Mouse (Mus musculus) gastrocnemius, adult 18-20 months (tissue): ENCODE results near the gene Camta1. TPM values are rescaled to one million over a fixed set of nuclear protein-coding genes. Genes with fewer than 3 reads are reported as not detected.

Experiments used
- DNase-seq: peaks from one replicate; pipeline ENCODE4 v3.0.0; 2021; ENCODE audit warnings: low spot score
- total RNA-seq, 2 experiments: library from RNA; stranded (reverse); gene quantifications; 2 replicates each; pipeline ENCODE4 v1.2.3; 2021

The Camta1 gene
- total RNA-seq, 2 experiments from 2014 or later: 99.5 to 122 TPM

DNA sequence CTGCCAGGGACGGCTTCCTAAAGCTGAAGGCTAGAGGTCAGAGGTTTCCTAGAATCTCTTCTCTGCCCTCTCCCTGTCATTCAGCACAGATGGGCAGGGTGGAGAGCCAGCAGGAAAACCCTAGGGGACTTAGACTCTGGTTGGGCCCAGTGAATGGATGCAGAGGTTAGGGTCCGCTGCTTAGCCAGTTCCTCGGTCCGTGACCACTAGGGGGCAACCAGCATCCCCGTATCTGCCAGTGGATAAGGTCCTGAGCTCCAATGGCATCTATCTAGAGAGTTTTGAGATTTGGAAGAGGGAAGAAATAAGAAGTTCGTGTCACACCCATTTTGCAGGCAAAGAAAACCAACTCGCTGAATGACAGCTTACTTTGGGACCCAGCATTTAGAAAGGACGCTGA lies 251.4 kb downstream of the Camta1 start:
- DNase-seq: peak; percentile 51

DNA sequence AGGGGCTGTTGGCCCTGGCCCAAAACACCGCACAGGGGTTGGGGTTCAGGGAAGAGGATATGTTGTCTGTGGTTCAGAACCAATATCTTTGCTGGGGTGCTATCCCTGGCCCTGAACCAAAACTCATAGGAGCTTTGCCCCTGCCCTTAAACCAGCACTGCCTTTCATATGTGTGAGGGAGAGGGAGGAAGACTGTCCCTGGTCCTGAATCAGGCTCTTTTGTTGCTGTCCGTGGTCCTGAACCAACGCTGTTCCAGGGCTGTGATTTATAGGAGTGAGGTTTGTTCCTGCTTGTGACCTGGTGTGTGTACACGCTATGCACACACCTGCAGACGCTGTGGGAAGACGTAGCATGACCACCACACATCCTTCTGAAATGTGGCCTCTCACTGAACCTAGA lies 256.8 kb downstream of the Camta1 start:
- DNase-seq: peak; percentile 17

GRCm38 (mm10) chr4:151604481-151604880 lies 257.2 kb downstream of the Camta1 start:
- DNase-seq: peak; percentile 75

- DNase-seq: no peak
Measured at GRCm38 (mm10) chr4:151603586-151603985, 258.1 kb downstream of the Camta1 start.

GRCm38 (mm10) chr4:151595116-151595515 lies 266.6 kb downstream of the Camta1 start:
- no peak for DNase-seq

GRCm38 (mm10) chr4:151593042-151593441 lies 268.6 kb downstream of the Camta1 start:
- DNase-seq: no peak

GRCm38 (mm10) chr4:151586074-151586473 lies 275.6 kb downstream of the Camta1 start:
- no peak for DNase-seq

- no peak for DNase-seq
Measured at GRCm38 (mm10) chr4:151577961-151578360, 283.7 kb downstream of the Camta1 start.

GRCm38 (mm10) chr4:151576291-151577108 lies 285.2 kb downstream of the Camta1 start:
- DNase-seq: no peak

DNA sequence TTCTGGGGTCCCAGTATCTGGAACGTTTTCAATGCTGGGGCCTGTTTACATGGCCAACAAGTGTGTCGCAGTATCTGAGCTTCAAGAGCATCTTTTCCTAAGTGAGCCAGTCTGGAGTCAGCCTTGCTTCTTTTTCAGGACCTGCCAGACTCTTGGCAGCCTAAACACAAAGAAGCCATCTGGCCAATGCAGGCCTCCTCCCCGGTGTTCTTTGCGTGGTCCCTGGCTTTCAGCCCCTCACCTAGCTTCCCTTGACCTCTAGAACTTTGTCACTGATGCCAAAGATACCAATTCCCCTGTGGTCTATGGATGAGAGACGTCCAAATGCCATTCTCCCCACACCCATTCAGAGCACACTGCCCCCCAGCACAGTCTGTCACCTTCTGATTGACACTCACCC lies 289.0 kb downstream of the Camta1 start:
- DNase-seq: no peak

DNA sequence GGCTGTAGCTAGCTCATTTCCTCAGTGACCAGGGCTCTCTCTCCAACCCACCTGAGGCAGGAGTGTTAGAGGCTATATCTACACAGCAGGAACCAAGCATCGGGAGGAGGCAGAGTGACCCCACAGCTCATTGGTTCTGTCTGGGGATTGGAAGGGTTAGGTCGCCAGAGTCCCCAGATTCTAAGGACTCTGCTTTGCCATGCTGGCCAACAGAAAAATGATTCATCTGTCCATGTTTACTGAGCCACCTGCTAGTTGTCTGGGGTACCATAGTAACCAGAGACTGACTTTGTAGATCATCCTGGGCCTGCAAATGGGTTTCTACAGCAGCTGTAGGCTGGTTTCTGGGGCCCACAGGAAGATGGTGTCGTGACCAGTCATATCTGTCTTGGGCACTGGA lies 292.1 kb downstream of the Camta1 start:
- DNase-seq: no peak

GRCm38 (mm10) chr4:151568887-151569286 lies 292.8 kb downstream of the Camta1 start:
- DNase-seq: no peak

- DNase-seq: no peak
Measured at GRCm38 (mm10) chr4:151567105-151567504, 294.6 kb downstream of the Camta1 start.

DNA sequence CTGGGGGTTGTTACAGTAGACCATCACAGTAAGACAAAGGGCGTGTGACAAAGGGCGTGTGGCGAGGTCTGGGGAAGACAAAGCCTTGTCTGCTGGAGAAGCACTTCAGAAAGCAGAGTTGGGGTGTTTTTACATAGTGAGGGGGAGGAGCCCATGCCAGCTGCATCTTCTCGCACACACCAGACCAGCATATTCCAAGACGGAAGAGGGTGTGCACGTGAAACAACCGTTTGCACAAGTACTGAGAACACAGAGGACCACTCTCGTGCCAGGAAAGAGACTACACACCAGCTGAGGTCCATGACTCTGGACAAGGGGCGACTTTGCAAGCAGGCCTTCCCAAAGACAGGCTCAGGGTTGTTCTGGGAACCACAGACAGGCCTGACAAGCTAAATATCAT lies 306.2 kb downstream of the Camta1 start:
- DNase-seq: no peak

DNA sequence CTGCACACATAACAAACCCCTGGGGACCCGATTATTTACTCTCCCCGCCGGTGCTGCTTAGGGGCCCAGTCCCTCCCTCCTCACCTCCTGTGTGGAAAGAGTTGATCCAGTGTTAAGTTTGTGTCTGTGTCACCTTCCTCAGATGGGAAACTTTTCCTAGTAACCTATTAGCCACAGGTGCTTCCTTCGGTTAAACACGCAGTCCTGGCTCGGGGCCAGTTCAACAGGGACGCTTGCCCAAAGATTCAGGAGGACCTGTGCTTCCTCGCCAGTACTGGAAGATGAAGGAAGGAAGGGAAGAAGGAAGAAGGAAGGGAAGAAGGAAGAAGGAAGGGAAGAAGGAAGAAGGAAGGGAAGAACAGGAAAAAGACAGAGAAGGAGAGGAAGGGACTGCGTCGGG lies 312.2 kb downstream of the Camta1 start:
- DNase-seq: no peak

GRCm38 (mm10) chr4:151545452-151545851 lies 316.2 kb downstream of the Camta1 start:
- DNase-seq: no peak

GRCm38 (mm10) chr4:151544191-151544590 lies 317.5 kb downstream of the Camta1 start:
- DNase-seq: no peak

GRCm38 (mm10) chr4:151540546-151540945 lies 321.1 kb downstream of the Camta1 start:
- no peak for DNase-seq

DNA sequence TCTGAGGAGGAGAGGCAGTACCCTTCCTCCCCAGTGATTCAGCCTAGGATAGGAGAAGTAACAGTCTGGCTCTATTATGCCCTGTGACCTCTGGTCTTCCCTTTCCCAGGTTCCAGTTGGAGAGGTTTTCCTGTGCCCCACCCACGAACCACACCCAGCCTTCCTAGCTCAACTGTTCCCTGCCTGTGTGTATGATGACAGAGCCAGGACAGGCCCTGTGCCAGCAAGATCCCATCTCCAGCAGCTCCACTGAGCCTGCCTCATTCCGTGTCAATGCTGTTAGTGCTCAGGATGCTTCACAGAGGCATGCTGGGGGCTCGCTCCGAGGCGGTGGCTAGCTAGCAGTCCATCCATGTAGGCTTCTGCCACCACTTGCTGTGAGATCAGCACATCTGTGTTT lies 321.8 kb downstream of the Camta1 start:
- DNase-seq: peak; percentile 15

DNA sequence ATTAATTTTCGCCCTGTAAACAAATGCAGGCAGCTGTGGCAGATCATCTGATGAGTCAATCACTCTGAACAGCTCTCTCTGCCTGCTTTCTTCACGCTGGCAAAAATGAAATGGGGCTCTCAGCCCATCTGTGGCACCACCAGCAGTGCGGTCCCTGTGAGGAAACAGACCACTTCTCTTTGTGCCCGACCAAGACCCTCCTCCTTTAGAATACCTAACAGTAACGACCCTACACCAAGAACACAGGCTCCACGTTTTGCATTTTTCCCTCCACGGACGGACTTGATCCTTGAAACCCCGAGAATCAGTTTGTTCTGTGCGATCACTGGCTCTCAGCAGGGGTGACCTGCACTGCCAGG lies 322.5 kb downstream of the Camta1 start:
- DNase-seq: no peak

- DNase-seq: no peak
Measured at GRCm38 (mm10) chr4:151538446-151539166, 323.1 kb downstream of the Camta1 start.

GRCm38 (mm10) chr4:151535916-151536450 lies 325.7 kb downstream of the Camta1 start:
- DNase-seq: no peak

- DNase-seq: no peak
Measured at GRCm38 (mm10) chr4:151533451-151533850, 328.2 kb downstream of the Camta1 start.
